Mouse (Mus musculus): Measurements from ENCODE around the gene Slc9a8.

DNA sequence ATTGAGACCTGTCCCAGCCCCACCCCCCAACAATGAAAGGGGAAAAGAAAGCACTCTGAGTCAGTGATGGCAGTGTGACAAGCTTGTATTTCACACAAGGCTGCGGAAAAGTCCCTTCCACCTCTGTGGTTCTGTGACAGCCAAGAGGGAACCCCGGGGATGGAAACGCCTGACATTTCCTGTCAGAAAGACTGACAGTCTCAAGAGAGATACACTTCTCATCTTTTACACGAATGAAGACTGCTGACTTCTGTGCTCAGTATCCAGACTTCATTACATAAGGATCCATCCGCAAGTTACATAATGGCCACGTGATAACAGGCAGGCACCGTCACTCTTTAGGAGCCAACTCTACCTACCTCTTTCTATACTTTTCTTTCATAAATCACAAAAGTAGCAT is 74.9 kb downstream of the Slc9a8 start:
- TF ChIP-seq CTCF (IDR thresholded peaks at IDR 0.05; ENCODE audit: low read depth, low read length), result no peak
- no peak for TF ChIP-seq POLR2A (IDR thresholded peaks at IDR 0.05; ENCODE audit: extremely low read depth, insufficient read depth, low read length)

Measured in liver, adult 2 months (tissue).